Mouse (Mus musculus) activated CD4-positive, CD25-positive, alpha-beta regulatory T cell, adult 4 months (primary cell): Measurements from ENCODE around the gene Prpsap1. TPM values are rescaled to one million over a fixed set of nuclear protein-coding genes. Genes with fewer than 3 reads are reported as not detected.
"Not testable (repeated sequence)": the region's sequence is repeated elsewhere in the genome, so short reads cannot be mapped to it uniquely, and the experiment has no call there.

Experiments used
- ATAC-seq: one replicate; pipeline ENCODE4 v1.8.0; 2017
- polyA plus RNA-seq, 2 experiments: library from polyadenylated mRNA; unstranded; fragments of 100-300 nt; shearing (Covaris generic); gene quantifications; one replicate each; pipeline ENCODE4 v1.2.1; 2017

Gene Prpsap1
- polyA plus RNA-seq, 2 experiments from 2014 or later, result 47.3 to 60.5 TPM

DNA sequence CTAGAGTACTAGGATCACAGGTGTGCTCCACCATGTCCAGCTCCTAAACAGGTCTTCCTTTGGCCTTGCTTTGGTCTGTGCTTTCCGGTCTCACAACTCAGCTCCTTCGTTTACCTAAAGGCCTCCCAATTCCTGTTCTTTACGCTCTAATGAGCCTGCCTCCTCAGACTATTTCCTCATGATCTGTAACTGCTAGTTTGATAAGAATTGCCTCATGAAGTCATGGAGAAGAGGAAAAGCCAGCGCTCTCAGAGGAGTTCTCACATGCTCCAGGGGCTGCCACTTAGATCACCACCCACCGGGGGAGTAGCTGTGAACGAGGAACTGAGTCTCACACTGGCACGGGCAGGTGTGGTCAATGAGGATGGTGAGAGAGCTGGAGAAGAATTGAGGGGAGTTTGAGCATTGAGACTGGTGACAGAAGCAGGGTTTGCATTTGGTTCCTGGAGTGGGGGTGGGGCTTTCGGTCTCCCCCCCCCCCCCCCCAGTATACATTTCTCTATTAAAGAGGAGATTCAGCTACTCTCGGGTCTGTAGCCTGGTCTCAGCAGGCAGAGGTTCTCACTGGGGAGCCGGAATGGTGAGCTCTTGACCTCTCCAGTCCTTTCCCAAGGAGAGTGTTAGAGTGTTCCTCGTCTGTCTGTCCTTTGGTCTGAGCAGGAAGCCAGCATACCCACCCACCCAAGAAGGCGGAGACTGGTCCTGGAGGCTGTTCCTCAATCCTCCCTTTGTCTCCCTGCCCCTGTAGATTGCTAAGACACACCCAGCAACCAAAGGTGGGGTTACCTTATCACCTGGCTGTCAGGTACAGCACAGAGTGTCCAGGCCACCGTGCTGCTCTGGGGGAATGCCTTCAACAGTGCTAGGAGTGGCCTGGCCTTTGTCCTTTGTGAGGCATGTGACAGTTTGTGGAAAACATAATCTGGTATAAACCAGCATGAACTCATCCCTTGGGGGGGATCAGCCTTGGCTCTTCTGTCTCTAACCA is 64.8 kb downstream of the Prpsap1 start:
- ATAC-seq, result no peak

DNA sequence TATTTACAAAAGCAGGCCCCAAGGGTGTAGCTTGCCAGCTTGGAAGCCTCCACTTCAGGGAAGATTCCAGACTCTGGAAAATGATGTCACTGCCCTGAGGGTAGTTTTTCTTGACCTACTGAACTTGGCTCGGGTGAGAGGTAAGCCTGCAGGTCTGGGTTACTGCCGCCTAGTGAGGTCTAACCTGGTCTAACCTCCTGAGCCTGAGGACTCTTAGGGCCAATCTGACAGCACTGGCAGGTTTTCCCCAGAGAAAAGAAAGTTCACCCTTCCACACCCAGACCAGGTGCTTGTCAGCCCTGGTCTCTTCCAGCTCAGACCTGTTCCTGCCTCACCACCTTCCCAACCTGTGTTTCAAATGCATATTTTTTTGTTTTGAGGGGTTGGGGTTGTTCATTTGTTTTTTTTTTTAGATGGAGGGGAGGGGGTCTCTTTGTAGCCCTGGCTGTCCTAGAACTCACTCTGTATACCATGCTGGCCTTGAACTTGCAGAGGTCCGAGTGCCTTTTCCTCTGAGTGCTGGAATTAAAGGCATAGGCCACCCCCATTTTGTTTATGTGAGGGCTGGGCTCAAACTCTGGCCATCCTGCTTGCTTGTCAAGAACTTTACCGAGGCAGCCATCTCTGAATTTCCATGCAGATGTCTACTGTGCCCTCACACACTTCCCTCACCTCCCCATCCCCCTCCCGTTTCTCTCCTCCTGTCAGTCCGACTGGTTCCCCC is 67.0 kb downstream of the Prpsap1 start:
- no peak for ATAC-seq

DNA sequence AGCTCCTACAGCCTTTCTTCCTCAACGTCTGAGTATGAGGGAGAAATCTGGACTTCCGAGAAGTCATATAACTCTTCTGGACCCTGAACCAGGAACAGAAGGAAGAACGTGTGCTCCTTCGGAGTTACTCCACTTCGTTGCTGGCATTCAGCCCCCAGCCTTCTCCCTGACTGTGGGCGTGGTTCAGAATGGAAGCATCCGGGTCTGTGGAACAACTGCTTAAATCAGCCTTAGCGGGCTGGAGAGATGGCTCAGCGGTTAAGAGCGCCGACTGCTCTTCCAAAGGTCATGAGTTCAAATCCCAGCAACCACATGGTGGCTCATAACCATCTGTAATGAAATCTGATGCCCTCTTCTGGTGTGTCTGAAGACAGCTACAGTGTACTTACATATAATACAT is 67.7 kb downstream of the Prpsap1 start:
- not testable (repeated sequence) for ATAC-seq

GRCm38 (mm10) chr11:116424621-116425407 is 69.2 kb downstream of the Prpsap1 start:
- ATAC-seq, result no peak

DNA sequence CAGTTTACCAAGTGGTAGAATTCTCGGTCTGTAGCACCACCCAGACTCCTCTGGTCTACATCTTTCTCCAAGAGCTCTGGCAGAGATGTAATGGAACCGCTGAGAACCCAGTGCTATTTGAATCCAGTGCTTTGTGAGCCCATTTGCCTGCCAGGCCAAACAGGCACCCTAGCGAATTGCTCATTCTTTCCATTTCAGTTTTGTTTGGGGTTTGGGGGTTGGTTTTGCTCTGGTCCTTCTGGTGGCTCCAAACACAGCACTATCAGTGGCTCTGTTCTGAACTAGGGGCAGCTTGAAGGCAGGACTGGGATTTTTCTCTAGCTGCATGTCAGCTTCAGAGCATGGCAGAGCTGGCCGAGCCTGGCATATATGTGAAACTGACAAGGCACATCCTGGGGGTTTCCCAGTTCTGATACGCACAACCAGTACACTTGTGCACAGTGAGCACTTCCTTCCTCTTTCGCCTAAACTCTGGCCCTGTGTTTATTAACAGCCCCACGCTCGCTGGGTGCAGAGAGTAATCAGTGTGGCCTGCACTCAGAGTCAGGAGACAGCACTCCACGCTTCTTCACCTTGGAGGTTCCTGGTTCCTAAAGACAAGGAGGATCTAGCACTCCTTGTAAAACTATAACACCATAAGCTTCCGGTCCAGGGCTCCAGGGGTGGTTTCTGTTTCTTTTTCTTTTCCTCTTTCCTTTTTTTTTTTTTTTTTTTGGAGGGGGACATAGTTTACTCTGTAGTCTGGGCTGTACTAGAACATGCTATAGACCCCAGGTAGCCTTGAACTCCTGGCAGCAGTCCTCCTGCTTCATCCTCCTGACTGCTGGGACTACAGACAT is 70.0 kb downstream of the Prpsap1 start:
- peak; percentile 98 for ATAC-seq

- no peak for ATAC-seq
Measured at GRCm38 (mm10) chr11:116423214-116423613, 70.8 kb downstream of the Prpsap1 start.

DNA sequence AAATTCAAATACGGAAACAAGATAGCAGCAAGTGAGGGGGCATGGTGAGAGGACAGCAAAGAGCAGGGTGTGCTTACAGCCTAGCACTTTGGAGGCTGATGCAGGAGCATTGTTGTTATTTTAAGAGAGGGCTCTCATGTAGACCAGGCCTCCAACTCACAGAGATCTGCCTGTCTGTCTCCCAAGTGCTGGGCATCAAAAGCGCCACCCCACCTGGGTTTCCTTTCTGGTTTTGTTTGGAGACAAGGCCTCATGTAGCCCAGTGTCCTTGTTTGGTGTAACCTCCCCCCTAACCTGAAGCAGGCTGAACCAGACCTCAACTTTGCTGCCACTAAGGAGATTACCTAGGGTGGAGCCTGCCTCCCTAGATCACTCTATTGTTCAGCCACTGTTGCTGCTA is 71.4 kb downstream of the Prpsap1 start:
- no peak for ATAC-seq

DNA sequence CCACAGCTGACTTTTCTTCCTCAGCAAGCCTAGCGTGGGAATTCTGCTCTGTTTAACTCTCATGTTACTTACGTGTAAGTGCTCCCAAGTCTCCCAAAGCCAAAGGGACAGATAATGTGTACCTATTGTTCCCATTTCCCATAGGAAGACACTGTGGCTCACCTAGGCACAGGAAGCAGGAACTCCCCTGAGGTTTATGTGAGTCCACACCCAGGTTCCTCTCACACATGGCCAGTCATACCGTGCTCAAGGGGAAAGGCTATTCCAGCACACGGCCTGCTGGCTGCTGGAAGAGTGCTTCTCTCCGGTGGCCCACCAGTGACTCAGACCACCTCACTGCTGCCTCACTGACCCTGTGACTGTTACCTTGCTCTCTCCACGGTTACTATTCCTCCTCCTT is 72.9 kb downstream of the Prpsap1 start:
- no peak for ATAC-seq

Other genes with a start within 250 kb of the Prpsap1 start
- 10 to 100 TPM; 33.1 to 42.4 TPM for gene Srp68, start 220.0 kb downstream of the Prpsap1 start, polyA plus RNA-seq
- gene Galr2, start 213.3 kb downstream of the Prpsap1 start, polyA plus RNA-seq, result not detected
- gene Exoc7, start 187.0 kb downstream of the Prpsap1 start, polyA plus RNA-seq, result 10 to 100 TPM; 49.2 to 80.4 TPM
- not detected for gene Foxj1, start 158.8 kb downstream of the Prpsap1 start, polyA plus RNA-seq
- 1 to 10 TPM; 6.6 to 6.9 TPM for gene Rnf157, start 81.2 kb downstream of the Prpsap1 start, polyA plus RNA-seq
- gene Ubald2, start 60.1 kb downstream of the Prpsap1 start, polyA plus RNA-seq, result 10 to 100 TPM; 13.7 to 15.0 TPM
- gene Qrich2, start 28.0 kb downstream of the Prpsap1 start, polyA plus RNA-seq, result not detected
- gene Sphk1, start 36.7 kb upstream of the Prpsap1 start, polyA plus RNA-seq, result not detected
- gene Ube2o, start 87.2 kb upstream of the Prpsap1 start, polyA plus RNA-seq, result 1 to 10 TPM; 2.2 TPM
- not detected for gene Aanat, start 92.2 kb upstream of the Prpsap1 start, polyA plus RNA-seq
- 1 to 10 TPM; 4.9 to 5.0 TPM for gene Rhbdf2, start 132.8 kb upstream of the Prpsap1 start, polyA plus RNA-seq
- gene Prcd, start 159.3 kb upstream of the Prpsap1 start, polyA plus RNA-seq, result not detected
- gene Cygb, start 160.1 kb upstream of the Prpsap1 start, polyA plus RNA-seq, result not detected